Mouse (Mus musculus) CH12.LX (cell line): Measurements from ENCODE around the gene Zbtb24. TPM values are rescaled to one million over a fixed set of nuclear protein-coding genes. Genes with fewer than 3 reads are reported as not detected.

Experiments
- DNase-seq: peaks from one replicate; pipeline ENCODE4 v3.0.0-alpha.2; 2013; ENCODE audit errors: extremely low read depth
- H3K27ac ChIP-seq: 2 replicates; pipeline ENCODE4 v1.5.1; 2012; ENCODE audit warnings: low read depth, mild to moderate bottlenecking, control low read depth, moderate library complexity; ENCODE audit not compliant: insufficient read depth
- H3K27me3 ChIP-seq: replicated peaks from 2 replicates; pipeline ENCODE3; 2012; ENCODE audit warnings: inconsistent platforms
- H3K36me3 ChIP-seq, 2 experiments: replicated peaks in 1 of 2; 2 replicates each; pipeline versions ENCODE3 to v1.6.1; 2012; ENCODE audit warnings: inconsistent platforms in 1 of 2, low read length in 1 of 2, mild to moderate bottlenecking in 1 of 2, mixed read lengths in 1 of 2, moderate library complexity in 1 of 2; ENCODE audit not compliant: control insufficient read depth in 1 of 2, insufficient read depth in 1 of 2
- H3K4me1 ChIP-seq, 2 experiments: 2 replicates each; pipeline ENCODE4 v1.6.1; 2012; ENCODE audit warnings: inconsistent platforms in 1 of 2, moderate library complexity in 1 of 2; ENCODE audit not compliant: insufficient read depth in 2 of 2, control insufficient read depth in 1 of 2
- H3K4me2 ChIP-seq: 2 replicates; pipeline ENCODE4 v1.6.1; 2012; ENCODE audit warnings: low read depth, mild to moderate bottlenecking, control low read depth; ENCODE audit not compliant: poor library complexity, insufficient read depth, severe bottlenecking
- H3K4me3 ChIP-seq, 3 experiments: fragments of 150-350 bp in 1 of 3; sonication (generic) in 1 of 3; replicated peaks in 1 of 3; 2 replicates each; pipeline versions ENCODE3 to v1.5.1; 2011 to 2012; ENCODE audit warnings: low read depth in 2 of 3, low read length in 2 of 3, mild to moderate bottlenecking in 2 of 3, moderate library complexity in 2 of 3, control low read depth in 1 of 3, improper control_type of control experiment in 1 of 3, inconsistent platforms in 1 of 3, mixed read lengths in 1 of 3; ENCODE audit not compliant: poor library complexity in 1 of 3
- H3K79me2 ChIP-seq: replicated peaks from 2 replicates; pipeline ENCODE4 v1.6.1; 2012; ENCODE audit warnings: mild to moderate bottlenecking, moderate library complexity; ENCODE audit not compliant: control insufficient read depth, poor library complexity, insufficient read depth, severe bottlenecking; ENCODE audit errors: extremely low read depth
- H3K9ac ChIP-seq: 2 replicates; pipeline ENCODE4 v1.6.1; 2012; ENCODE audit warnings: low read depth, mild to moderate bottlenecking, control low read depth, moderate library complexity; ENCODE audit not compliant: insufficient read depth
- H3K9me3 ChIP-seq: replicated peaks from 2 replicates; pipeline ENCODE3; 2012; ENCODE audit warnings: low read length, inconsistent platforms, mixed read lengths
- BHLHE40 ChIP-seq: IDR thresholded peaks from 2 replicates; pipeline ENCODE4 v1.6.1; 2011; ENCODE audit warnings: mild to moderate bottlenecking, low read depth, low read length, improper control_type of control experiment
- CHD1 ChIP-seq: IDR thresholded peaks from 2 replicates; pipeline ENCODE4 v1.6.1; 2012; ENCODE audit warnings: low read depth, low read length, improper control_type of control experiment, inconsistent platforms
- CHD2 ChIP-seq: IDR thresholded peaks from 2 replicates; pipeline ENCODE4 v1.6.1; 2011; ENCODE audit warnings: low read length, improper control_type of control experiment
- E2F4 ChIP-seq: IDR thresholded peaks from 2 replicates; pipeline ENCODE4 v1.6.1; 2011; ENCODE audit warnings: low read depth, low read length, improper control_type of control experiment; ENCODE audit not compliant: insufficient replicate concordance
- ELF1 ChIP-seq: IDR thresholded peaks from 2 replicates; pipeline ENCODE4 v1.6.1; 2014; ENCODE audit warnings: low read depth, mild to moderate bottlenecking, inconsistent platforms, low read length, improper control_type of control experiment
- EP300 ChIP-seq: IDR thresholded peaks from 2 replicates; pipeline ENCODE4 v1.6.1; 2011; ENCODE audit warnings: low read length, improper control_type of control experiment
- GABPA ChIP-seq: IDR thresholded peaks from 2 replicates; pipeline ENCODE4 v1.6.1; 2012; ENCODE audit warnings: low read depth, low read length, improper control_type of control experiment, inconsistent platforms; ENCODE audit not compliant: insufficient replicate concordance
- HCFC1 ChIP-seq: IDR thresholded peaks from 2 replicates; pipeline ENCODE4 v1.6.1; 2012; ENCODE audit warnings: low read depth, mild to moderate bottlenecking, inconsistent platforms, low read length, improper control_type of control experiment
- IRF4 ChIP-seq: IDR thresholded peaks from 2 replicates; pipeline ENCODE4 v1.6.1; 2014; ENCODE audit warnings: low read depth, mild to moderate bottlenecking, inconsistent platforms, low read length, improper control_type of control experiment
- JUN ChIP-seq: IDR thresholded peaks from 2 replicates; pipeline ENCODE4 v1.6.1; 2011; ENCODE audit warnings: low read depth, mild to moderate bottlenecking, low read length, improper control_type of control experiment, moderate library complexity; ENCODE audit not compliant: insufficient read depth
- JUND ChIP-seq: conservative IDR thresholded peaks from 2 replicates; pipeline ENCODE4 v1.6.1; 2011; ENCODE audit warnings: low read depth, low read length, improper control_type of control experiment
- KAT2A ChIP-seq: IDR thresholded peaks from 2 replicates; pipeline ENCODE4 v1.6.1; 2012; ENCODE audit warnings: low read length, improper control_type of control experiment, inconsistent platforms; ENCODE audit not compliant: insufficient replicate concordance
- MAFK ChIP-seq: IDR thresholded peaks from 2 replicates; pipeline ENCODE4 v1.6.1; 2011; ENCODE audit warnings: low read length, improper control_type of control experiment; ENCODE audit not compliant: insufficient replicate concordance
- MAX ChIP-seq: IDR thresholded peaks from 2 replicates; pipeline ENCODE4 v1.6.1; 2011; ENCODE audit warnings: low read length, improper control_type of control experiment
- MAZ ChIP-seq: IDR thresholded peaks from 2 replicates; pipeline ENCODE4 v1.6.1; 2012; ENCODE audit warnings: low read depth, mild to moderate bottlenecking, inconsistent platforms, low read length, improper control_type of control experiment, moderate library complexity
- MEF2A ChIP-seq: IDR thresholded peaks from 2 replicates; pipeline ENCODE4 v1.6.1; 2014; ENCODE audit warnings: low read depth, mild to moderate bottlenecking, inconsistent platforms, low read length, improper control_type of control experiment, borderline replicate concordance
- MXI1 ChIP-seq: IDR thresholded peaks from 2 replicates; pipeline ENCODE4 v1.6.1; 2011; ENCODE audit warnings: mild to moderate bottlenecking, low read depth, low read length, improper control_type of control experiment
- MYC ChIP-seq: IDR thresholded peaks from 2 replicates; pipeline ENCODE4 v1.6.1; 2011; ENCODE audit warnings: low read depth, mild to moderate bottlenecking, improper control_type of control experiment, low read length
- NELFE ChIP-seq: IDR thresholded peaks from 2 replicates; pipeline ENCODE4 v1.6.1; 2011; ENCODE audit warnings: low read depth, low read length, improper control_type of control experiment
- NRF1 ChIP-seq: IDR thresholded peaks from 2 replicates; pipeline ENCODE4 v1.6.1; 2014; ENCODE audit warnings: low read depth, mild to moderate bottlenecking, inconsistent platforms, low read length, improper control_type of control experiment, moderate library complexity
- PAX5 ChIP-seq: IDR thresholded peaks from 2 replicates; pipeline ENCODE4 v1.6.1; 2012; ENCODE audit warnings: low read length, inconsistent platforms, mixed read lengths
- POLR2A ChIP-seq: IDR thresholded peaks from 2 replicates; pipeline ENCODE4 v1.6.1; 2011; ENCODE audit warnings: low read depth, mild to moderate bottlenecking, improper control_type of control experiment, low read length
- POLR2AphosphoS2 ChIP-seq: IDR thresholded peaks from 2 replicates; pipeline ENCODE4 v1.6.1; 2011; ENCODE audit warnings: low read depth, low read length, improper control_type of control experiment
- RCOR1 ChIP-seq: conservative IDR thresholded peaks from 2 replicates; pipeline ENCODE4 v1.6.1; 2012; ENCODE audit warnings: low read depth, mild to moderate bottlenecking, inconsistent platforms, low read length, improper control_type of control experiment
- SIN3A ChIP-seq: IDR thresholded peaks from 2 replicates; pipeline ENCODE4 v1.6.1; 2012; ENCODE audit warnings: low read length, improper control_type of control experiment, inconsistent platforms
- SMC3 ChIP-seq: IDR thresholded peaks from 2 replicates; pipeline ENCODE4 v1.6.1; 2011; ENCODE audit warnings: low read depth, low read length, improper control_type of control experiment
- TBP ChIP-seq: conservative IDR thresholded peaks from 2 replicates; pipeline ENCODE4 v1.6.1; 2011; ENCODE audit warnings: low read depth, low read length, improper control_type of control experiment
- TCF12 ChIP-seq: IDR thresholded peaks from 2 replicates; pipeline ENCODE4 v1.6.1; 2014; ENCODE audit warnings: low read depth, mild to moderate bottlenecking, inconsistent platforms, low read length, improper control_type of control experiment
- UBTF ChIP-seq: IDR thresholded peaks from 2 replicates; pipeline ENCODE4 v1.6.1; 2012; ENCODE audit warnings: low read depth, mild to moderate bottlenecking, inconsistent platforms, low read length, improper control_type of control experiment, moderate library complexity
- USF2 ChIP-seq: conservative IDR thresholded peaks from 2 replicates; pipeline ENCODE4 v1.6.1; 2011; ENCODE audit warnings: low read depth, low read length, improper control_type of control experiment
- ZC3H11A ChIP-seq: IDR thresholded peaks from 2 replicates; pipeline ENCODE4 v1.6.1; 2012; ENCODE audit warnings: low read depth, mild to moderate bottlenecking, inconsistent platforms, low read length, improper control_type of control experiment
- ZKSCAN1 ChIP-seq: IDR thresholded peaks from 2 replicates; pipeline ENCODE4 v1.6.1; 2012; ENCODE audit warnings: low read depth, inconsistent platforms, low read length, improper control_type of control experiment, borderline replicate concordance
- ZMIZ1 ChIP-seq: IDR thresholded peaks from 2 replicates; pipeline ENCODE4 v1.6.1; 2012; ENCODE audit warnings: low read depth, mild to moderate bottlenecking, inconsistent platforms, low read length, improper control_type of control experiment
- ZNF384 ChIP-seq: IDR thresholded peaks from 2 replicates; pipeline ENCODE4 v1.6.1; 2012; ENCODE audit warnings: low read depth, low read length, improper control_type of control experiment, inconsistent platforms
- dilution Hi-C: fragments of 300-500 bp; cut with MboI; formaldehyde crosslinking; loops from 2 replicates; pipeline ENCODE4 v1.14.3; 2020; ENCODE audit warnings: low sequenced_read_pairs; ENCODE audit not compliant: extremely low pct_unique_long_range_greater_than_20kb, extremely low pct_ligation_motif_present
- in situ Hi-C: fragments of 300-500 bp; cut with MboI; formaldehyde crosslinking; loops from 3 replicates; pipeline ENCODE4 v1.14.3; 2019; ENCODE audit warnings: low sequenced_read_pairs, low pct_ligation_motif_present, low pct_unique_long_range_greater_than_20kb, mixed read lengths
- polyA plus RNA-seq: library from polyadenylated mRNA; unstranded; fragments of >175 nt; gene quantifications from 2 replicates; pipeline ENCODE4 v1.2.1, GENCODE M21; 2012; ENCODE audit warnings: low read depth; ENCODE audit not compliant: insufficient read length
- total RNA-seq, 2 experiments: library from RNA; depleted of rRNA; stranded (reverse); fragments of 300-350 nt in 1 of 2; fragments of >200 nt in 1 of 2; gene quantifications; 2 replicates each; pipeline ENCODE4 v1.2.3; 2012 to 2014

Gene Zbtb24
- total and polyA plus RNA-seq, 3 experiments: 11.7 to 14.3 (median 11.8) TPM

DNA sequence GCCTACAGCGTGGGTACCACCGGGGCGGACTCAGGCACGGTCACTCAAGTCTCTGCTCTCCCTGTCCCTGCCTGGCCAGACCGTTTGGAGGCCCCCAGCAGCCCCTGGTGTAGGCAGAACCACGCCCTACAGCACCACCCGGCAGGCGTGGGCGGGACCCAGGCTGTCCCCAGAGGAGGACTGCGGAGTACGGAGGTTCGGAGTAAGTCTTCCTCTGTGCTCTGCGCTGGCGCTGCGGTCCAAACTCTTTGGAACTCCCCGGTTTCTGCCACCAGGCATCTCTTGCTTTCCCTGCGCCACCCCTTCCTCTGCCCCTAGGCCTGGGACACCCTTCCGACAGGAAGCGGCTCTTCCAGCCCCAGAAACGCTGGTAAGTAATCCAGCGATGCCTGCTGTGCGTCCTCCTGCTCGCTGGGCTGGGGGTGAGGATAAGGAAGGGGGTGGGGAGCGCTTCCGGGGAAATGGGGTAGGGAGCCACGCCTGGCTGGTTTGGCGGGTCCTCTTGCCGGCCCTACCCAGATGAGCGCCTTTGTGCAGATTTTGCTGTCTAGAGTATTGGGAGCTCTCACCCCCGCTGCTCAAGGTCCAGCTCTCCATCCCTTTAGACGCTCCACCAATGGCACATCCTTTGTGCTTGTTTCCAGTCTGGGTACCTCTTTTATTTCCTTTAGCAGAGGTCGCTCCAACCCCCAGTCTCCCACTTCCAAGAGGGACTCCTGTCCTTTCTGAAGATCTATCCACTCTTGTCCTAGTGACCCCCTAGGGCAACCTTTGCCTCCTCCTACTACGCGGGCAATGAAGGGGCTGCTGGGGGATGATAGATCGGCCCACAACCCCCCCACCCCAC, 26.2 kb downstream of the Zbtb24 start, which contains the start of gene Mical1 (continued):
- TF ChIP-seq MYC (no peak), ELF1 (peak; percentile 58), CHD1 (no peak), CHD2 (peak; percentile 35; the same call in 1 of the 2 replicates), MAFK (no peak), HCFC1 (no peak; the same call in 1 of the 2 replicates), JUN (no peak), NRF1 (0 out of 2 replicates have a peak, but pooled peaks have one; percentile 44), SMC3 (no peak), GABPA (no peak), SIN3A (peak; percentile 80), MAZ (0 out of 2 replicates have a peak, but pooled peaks have one; percentile 56), UBTF (no peak), BHLHE40 (peak; percentile 38; the same call in 1 of the 2 replicates)

DNA sequence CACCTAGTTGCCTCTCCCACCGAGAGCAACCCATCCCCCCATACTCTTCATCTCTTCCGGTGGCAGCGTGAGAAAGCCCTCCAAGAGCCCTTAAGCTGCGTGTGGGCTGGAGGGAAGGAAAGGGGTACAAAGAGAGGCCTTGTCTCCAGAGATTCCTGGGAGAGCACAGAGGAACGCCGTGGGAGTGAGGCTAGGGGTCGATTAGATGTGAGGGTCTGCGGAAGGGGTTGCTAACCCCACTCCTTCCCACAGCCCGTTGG, 26.8 kb downstream of the Zbtb24 start:
- Histone ChIP-seq H3K79me2 (0 out of 2 replicates have a peak, but pooled peaks cover 2% of the 10 kb centered on the region), H3K9me3 (no peaks in the 10 kb centered on the region), H3K27ac (peak overlapping the region; percentile 57), H3K4me3 (peak overlapping the region; percentile 67 to 88 (median 79)), H3K4me2 (peak overlapping the region; percentile 89), H3K27me3 (no peaks in the 10 kb centered on the region), H3K9ac (peak overlapping the region; percentile 79), H3K36me3 (peaks cover 26 to 41% of the 10 kb centered on the region in 2 experiments), H3K4me1 (peaks cover 7 to 46% of the 10 kb centered on the region in 2 experiments)
- dilution Hi-C loops: no loop called here
- in situ Hi-C loops: no loop called here
- peak; percentile 55 for DNase-seq
- TF ChIP-seq ZKSCAN1 (no peak), IRF4 (no peak), MEF2A (no peak), ZMIZ1 (0 out of 2 replicates have a peak, but pooled peaks have one; percentile 36), POLR2A (no peak), POLR2AphosphoS2 (no peak), NRF1 (no peak), E2F4 (no peak), PAX5 (no peak), TBP (no peak), CHD1 (peak; percentile 9; the same call in 1 of the 2 replicates), NELFE (0 out of 2 replicates have a peak, but pooled peaks have one; percentile 43), MXI1 (0 out of 2 replicates have a peak, but pooled peaks have one; percentile 12), RCOR1 (0 out of 2 replicates have a peak, but pooled peaks have one; percentile 34), USF2 (no peak), MAZ (no peak), KAT2A (no peak), ZC3H11A (no peak), JUND (no peak), SMC3 (no peak), SIN3A (0 out of 2 replicates have a peak, but pooled peaks have one; percentile 31), MAFK (no peak), EP300 (0 out of 2 replicates have a peak, but pooled peaks have one; percentile 31), TCF12 (0 out of 2 replicates have a peak, but pooled peaks have one; percentile 18), MAX (0 out of 2 replicates have a peak, but pooled peaks have one; percentile 23), UBTF (no peak), ZNF384 (no peak), MYC (no peak), CHD2 (peak; percentile 53), GABPA (no peak)
